Mouse (Mus musculus) heart, embryonic 16.5 days (tissue): ENCODE measurements at regions not wholly inside any gene's neighbourhood (a gene's known extent, or its start where the extent isn't known, plus 50 kb on each side); places are given as distances from the start of the nearest gene placed in this dataset.
"Not testable (repeated sequence)": the region's sequence is repeated elsewhere in the genome, so short reads cannot be mapped to it uniquely, and the experiment has no call there.

Experiments
- ATAC-seq: fragments of 200-750 bp; cut with Nextera tagmentation; replicated peaks from 2 replicates; pipeline ENCODE4 v1.8.0; 2017; ENCODE audit warnings: moderate number of reproducible peaks; ENCODE audit not compliant: insufficient read depth, low FRiP score; ENCODE audit errors: extremely low read depth
- H3K27ac ChIP-seq: fragments of 300-500 bp; sonication (generic); 2 replicates; pipeline ENCODE4 v1.5.1; 2014; ENCODE audit warnings: mild to moderate bottlenecking, low read length, control low read depth, moderate library complexity
- H3K27me3 ChIP-seq: fragments of 300-500 bp; sonication (generic); 2 replicates; pipeline ENCODE4 v1.6.1; 2014; ENCODE audit warnings: low read length, mixed read lengths; ENCODE audit not compliant: control insufficient read depth, insufficient read depth
- H3K36me3 ChIP-seq: fragments of 300-500 bp; sonication (generic); 2 replicates; pipeline ENCODE4 v1.6.1; 2014; ENCODE audit not compliant: control insufficient read depth, insufficient read depth
- H3K4me1 ChIP-seq: fragments of 300-500 bp; sonication (generic); 2 replicates; pipeline ENCODE4 v1.6.1; 2014; ENCODE audit warnings: low read length, mixed read lengths; ENCODE audit not compliant: control insufficient read depth, insufficient read depth
- H3K4me2 ChIP-seq: fragments of 300-500 bp; sonication (generic); 2 replicates; pipeline ENCODE4 v1.6.1; 2014; ENCODE audit warnings: low read depth, mild to moderate bottlenecking, control low read depth, low read length
- H3K4me3 ChIP-seq: fragments of 300-500 bp; sonication (generic); 2 replicates; pipeline ENCODE4 v1.5.1; 2014; ENCODE audit warnings: mild to moderate bottlenecking, control low read depth, low read length
- H3K9ac ChIP-seq: fragments of 300-500 bp; sonication (generic); 2 replicates; pipeline ENCODE4 v1.6.1; 2014; ENCODE audit warnings: low read length, control low read depth
- H3K9me3 ChIP-seq: fragments of 300-500 bp; sonication (generic); replicated peaks from 2 replicates; pipeline ENCODE4 v1.6.1; 2016; ENCODE audit warnings: low read length; ENCODE audit not compliant: control insufficient read depth
- WGBS: fragments of 180-500 bp; shearing (Covaris S2); extraction: QIAGEN DNeasy Blood & Tissue Kit; methylation state at CpG from one replicate; pipeline ENCODE4 v1.1.7; 2014; 5-methylcytosine and 5-hydroxymethylcytosine counted together

DNA sequence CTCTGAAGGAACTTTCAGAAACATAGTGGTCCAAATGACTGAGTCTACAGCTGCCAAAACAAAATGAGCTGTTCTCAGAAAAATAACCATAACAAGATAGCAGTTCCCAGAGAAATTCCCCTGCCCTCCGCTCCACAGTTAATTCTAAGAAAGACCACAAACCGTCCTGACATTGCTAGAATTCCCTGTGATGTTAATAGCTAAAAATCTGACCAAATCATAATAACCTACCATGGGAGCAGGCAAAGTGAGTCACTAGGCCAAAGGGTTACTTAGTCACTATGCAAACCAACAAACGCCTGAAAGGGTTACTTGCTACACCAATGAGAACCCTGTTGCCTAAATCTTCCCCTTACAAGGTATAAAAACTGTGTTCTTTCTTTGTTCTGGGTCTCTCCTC is 206.9 kb downstream of the Alg10b start:
- H3K9me3 ChIP-seq, H3K36me3 ChIP-seq, H3K4me1 ChIP-seq, H3K4me3 ChIP-seq, H3K27ac ChIP-seq, H3K27me3 ChIP-seq, H3K9ac ChIP-seq, ATAC-seq, H3K4me2 ChIP-seq: not testable (repeated sequence)
- 83% methylated on average over 3 of the region's 3 CpGs for WGBS

DNA sequence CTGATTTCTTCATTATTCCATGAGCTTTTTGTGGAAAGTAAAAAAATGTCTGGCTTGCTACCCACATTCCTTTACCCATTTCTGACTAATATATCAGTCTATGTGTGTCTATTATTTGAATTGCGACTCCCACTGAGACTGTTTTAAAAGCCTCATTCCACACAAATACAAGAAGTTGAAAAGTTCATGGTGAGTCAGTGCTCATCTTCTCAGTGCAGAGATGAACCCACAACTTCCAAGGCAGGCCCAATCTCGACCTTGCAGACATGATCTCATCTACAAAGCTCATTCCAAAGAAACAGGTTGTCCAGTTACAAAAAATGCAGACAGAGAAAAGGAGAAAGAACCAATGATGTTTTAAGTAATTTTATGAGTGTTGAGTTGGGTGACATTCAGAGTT is 208.0 kb downstream of the Alg10b start:
- no peaks in the 10 kb centered on the region for H3K9me3 ChIP-seq
- H3K4me2 ChIP-seq: no peak overlapping the region
- H3K27me3 ChIP-seq: no peaks in the 10 kb centered on the region
- no peaks in the 10 kb centered on the region for H3K36me3 ChIP-seq
- 50% methylated on average over 2 of the region's 2 CpGs for WGBS
- no peak for ATAC-seq
- no peak overlapping the region for H3K4me3 ChIP-seq
- H3K27ac ChIP-seq: no peak overlapping the region
- H3K4me1 ChIP-seq: no peaks in the 10 kb centered on the region
- H3K9ac ChIP-seq: no peak overlapping the region

DNA sequence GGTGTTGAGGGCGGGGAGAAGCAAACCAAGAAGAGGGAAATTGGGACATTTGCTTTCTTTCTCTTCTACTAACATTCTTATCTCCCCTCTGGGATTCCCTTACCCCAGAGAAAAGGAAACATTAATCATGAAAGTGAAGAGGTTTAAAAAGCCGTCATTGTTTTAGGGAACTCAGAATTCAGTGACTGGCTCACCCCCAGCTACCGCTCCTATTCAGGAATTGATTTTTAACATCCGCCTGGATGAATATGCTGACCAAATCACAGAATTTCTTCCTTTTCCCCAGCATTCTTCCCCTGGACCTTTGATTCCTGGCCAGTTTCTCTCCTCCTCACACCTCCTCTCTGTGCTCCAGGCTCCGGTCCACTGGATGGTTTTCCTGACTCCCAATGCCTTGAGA is 211.2 kb downstream of the Alg10b start:
- 31% methylated on average over 5 of the region's 5 CpGs for WGBS
- Histone ChIP-seq H3K27ac (no peak overlapping the region), H3K4me2 (no peak overlapping the region), H3K27me3 (no peaks in the 10 kb centered on the region), H3K36me3 (no peaks in the 10 kb centered on the region), H3K9ac (no peak overlapping the region), H3K4me3 (no peak overlapping the region), H3K9me3 (no peaks in the 10 kb centered on the region), H3K4me1 (no peaks in the 10 kb centered on the region)
- no peak for ATAC-seq
